Mouse (Mus musculus) heart, adult 10 weeks (tissue): ENCODE measurements around the gene E130309D02Rik. TPM values are rescaled to one million over a fixed set of nuclear protein-coding genes. Genes with fewer than 3 reads are reported as not detected.

Experiments
- polyA plus RNA-seq: library from polyadenylated mRNA; stranded (reverse); fragments of 350-450 nt; fragmentation: Illumina TruSeq; extraction: RNeasy Lipid Tissue Mini Kit (QIAGEN cat#74804); gene quantifications from one replicate; pipeline ENCODE4 v1.2.3, GENCODE M21; 2014; ENCODE audit warnings: low read depth, low replicate concordance

E130309D02Rik gene
- 14.5 TPM for polyA plus RNA-seq

DNA sequence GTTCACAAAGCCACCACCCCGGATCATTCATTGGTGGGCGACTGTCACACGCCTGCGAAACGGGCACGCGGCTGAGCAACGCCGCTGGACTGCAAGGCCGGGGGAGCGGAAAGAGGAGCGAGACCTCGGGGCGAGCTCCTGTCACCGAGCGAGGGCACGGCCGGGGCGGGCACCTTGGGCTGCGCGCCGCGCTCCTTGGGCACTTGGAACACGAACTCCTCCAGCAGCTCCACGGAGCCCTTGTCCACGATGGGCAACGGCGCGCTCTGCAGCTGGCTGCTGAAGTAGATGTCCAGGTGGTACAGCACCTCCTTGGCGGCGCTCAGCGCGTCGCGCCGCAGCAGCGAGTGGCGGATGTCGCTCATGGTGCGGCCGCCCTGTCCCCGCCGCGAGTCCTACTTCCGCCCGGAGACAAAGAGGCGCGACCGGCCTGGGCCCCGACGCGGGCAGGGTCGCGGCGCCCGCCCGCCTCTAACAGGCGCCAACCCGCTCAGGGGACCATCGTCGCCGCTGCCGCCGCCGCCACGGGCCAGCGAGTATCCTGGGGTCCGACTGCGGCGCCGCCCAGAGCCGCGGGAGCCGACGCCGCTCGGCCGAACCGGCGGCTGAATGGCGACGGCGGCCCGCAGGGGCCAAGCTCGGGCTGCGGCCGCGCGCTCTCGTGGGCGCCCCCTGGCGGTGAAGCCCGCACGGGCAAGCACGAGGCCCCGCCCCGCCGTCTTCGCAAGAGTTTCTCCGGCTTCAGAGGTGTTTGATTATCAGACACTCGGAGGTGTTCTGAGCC lies at the start of gene E130309D02Rik:
E130309D02Rik (minus strand) TSS at position 631 of the 784 bp plus-strand sequence.

GRCm38 (mm10) chr5:143356686-143357388 lies 41.7 kb upstream of the E130309D02Rik start, which contains the start of gene Grid2ip:
TSS of gene Grid2ip (plus strand) at chr5:143357338.

GRCm38 (mm10) chr5:143328690-143329495 lies 13.7 kb upstream of the E130309D02Rik start, which contains the start of gene Zdhhc4:
TSS of gene Zdhhc4 (minus strand) at chr5:143329256.

DNA sequence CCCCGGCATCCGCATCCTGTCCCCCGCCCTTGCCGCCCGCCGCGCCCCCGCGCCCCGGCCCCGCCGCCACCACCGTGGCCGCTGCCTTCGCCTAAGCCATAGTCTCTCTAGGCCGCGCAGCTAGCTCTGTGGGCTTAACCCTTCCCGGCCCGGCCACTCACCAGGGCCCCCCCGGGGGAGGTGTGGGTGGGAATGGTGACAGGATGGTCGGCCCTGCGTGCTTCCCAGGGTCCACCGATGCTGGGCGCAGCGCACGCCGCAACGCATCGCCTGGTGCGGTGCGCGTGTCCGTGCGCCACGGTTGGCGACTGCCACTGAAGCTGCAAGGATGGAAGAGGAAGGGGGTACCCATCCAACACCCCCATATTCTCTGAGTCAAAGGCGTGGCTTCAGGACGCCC lies 21.8 kb downstream of the E130309D02Rik start, which contains the start of gene Zfp853:
Zfp853 (minus strand) TSS at position 220 of the 400 bp plus-strand sequence.

DNA sequence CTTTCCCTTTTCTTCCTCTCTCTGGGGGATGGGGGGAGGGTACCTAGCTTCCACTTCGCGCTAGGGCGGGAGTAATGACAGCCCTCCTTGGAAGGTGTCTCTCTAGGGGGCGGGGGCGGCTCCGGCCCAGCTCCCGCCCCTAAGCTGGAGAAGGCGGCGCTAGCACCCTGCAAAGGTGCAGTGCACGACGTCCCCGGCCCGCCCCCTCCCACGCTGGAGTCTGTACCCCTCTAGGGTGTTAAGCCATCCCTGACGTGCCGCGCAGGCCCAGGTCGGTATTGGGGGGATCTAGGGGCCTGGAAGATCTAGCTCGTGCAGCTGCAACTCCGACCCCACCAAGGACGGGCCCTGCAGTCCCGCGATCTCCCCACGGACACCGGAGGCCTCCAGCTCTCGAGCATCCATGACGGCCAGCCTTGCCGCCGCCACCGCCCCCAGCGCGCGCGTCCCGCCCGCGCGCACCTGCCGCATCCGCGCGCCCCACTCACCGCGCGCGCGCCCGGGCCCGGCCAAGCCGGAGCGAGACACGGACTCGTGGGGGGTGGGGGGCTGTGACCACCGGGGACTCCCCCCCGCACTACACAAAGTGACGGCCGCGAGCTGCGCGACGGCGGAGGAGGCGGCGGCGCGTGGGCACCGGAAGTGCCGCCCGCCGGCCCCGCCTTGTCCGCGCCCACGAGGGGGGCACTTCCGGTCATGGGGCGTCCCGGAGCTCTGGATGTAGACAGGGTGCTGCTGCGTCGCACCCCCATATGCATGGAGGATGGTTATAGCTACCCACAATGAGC lies 45.6 kb downstream of the E130309D02Rik start, which contains the start of gene Zfp316:
Zfp316 (minus strand) TSS at position 660 of the 788 bp plus-strand sequence.

Other genes starting within 250 kb of the E130309D02Rik start
- 20.6 TPM for gene Rnf216, start 202.4 kb downstream of the E130309D02Rik start, polyA plus RNA-seq
- gene Olfr718-ps1, start 167.8 kb downstream of the E130309D02Rik start, polyA plus RNA-seq, result not detected
- 5.1 TPM for gene Rbak, start 134.6 kb downstream of the E130309D02Rik start, polyA plus RNA-seq
- not detected for gene Spdye4b, start 134.3 kb downstream of the E130309D02Rik start, polyA plus RNA-seq
- gene Spdye4a, start 88.5 kb downstream of the E130309D02Rik start, polyA plus RNA-seq, result not detected
- gene Zfp12, start 80.2 kb downstream of the E130309D02Rik start, polyA plus RNA-seq, result 7.8 TPM
- 3.1 TPM for gene Zfp316, start 45.3 kb downstream of the E130309D02Rik start, polyA plus RNA-seq
- not detected for gene Zfp853, start 21.7 kb downstream of the E130309D02Rik start, polyA plus RNA-seq
- 27.1 TPM for gene Zdhhc4, start 13.9 kb upstream of the E130309D02Rik start, polyA plus RNA-seq
- gene Grid2ip, start 42.0 kb upstream of the E130309D02Rik start, polyA plus RNA-seq, result not detected
- 40.5 TPM for gene Kdelr2, start 88.5 kb upstream of the E130309D02Rik start, polyA plus RNA-seq
- gene Daglb, start 149.2 kb upstream of the E130309D02Rik start, polyA plus RNA-seq, result 7.2 TPM
- gene Rac1, start 212.7 kb upstream of the E130309D02Rik start, polyA plus RNA-seq, result 259 TPM